Mouse (Mus musculus) embryonic facial prominence, embryonic 11.5 days (tissue): Measurements from ENCODE around the gene Nub1. TPM values are rescaled to one million over a fixed set of nuclear protein-coding genes. Genes with fewer than 3 reads are reported as not detected.

Experiments used
- ATAC-seq: fragments of 200-750 bp; cut with Nextera tagmentation; replicated peaks from 2 replicates; pipeline ENCODE4 v1.8.0; 2017; ENCODE audit warnings: low read depth; ENCODE audit not compliant: insufficient number of reproducible peaks, low FRiP score, low TSS enrichment
- DNase-seq: peaks from one replicate; pipeline ENCODE4 v3.0.0-alpha.2; 2015; ENCODE audit warnings: low spot score
- H3K27ac ChIP-seq: fragments of 300-500 bp; sonication (generic); replicated peaks from 2 replicates; pipeline ENCODE4 v1.5.1; 2014; ENCODE audit warnings: mild to moderate bottlenecking, low read depth, low read length, control low read depth
- H3K27me3 ChIP-seq: fragments of 300-500 bp; sonication (generic); 2 replicates; pipeline ENCODE4 v1.6.1; 2014; ENCODE audit warnings: mild to moderate bottlenecking, low read length, moderate library complexity, mixed read lengths; ENCODE audit not compliant: control insufficient read depth, insufficient read depth
- H3K36me3 ChIP-seq: fragments of 300-500 bp; sonication (generic); replicated peaks from 2 replicates; pipeline ENCODE4 v1.6.1; 2014; ENCODE audit warnings: low read depth, mild to moderate bottlenecking, low read length, moderate library complexity, mixed read lengths; ENCODE audit not compliant: control insufficient read depth, insufficient read depth
- H3K4me1 ChIP-seq: fragments of 300-500 bp; sonication (generic); 2 replicates; pipeline ENCODE4 v1.6.1; 2014; ENCODE audit warnings: low read length, mixed read lengths; ENCODE audit not compliant: control insufficient read depth, insufficient read depth
- H3K4me2 ChIP-seq: fragments of 300-500 bp; sonication (generic); 2 replicates; pipeline ENCODE4 v1.6.1; 2014; ENCODE audit warnings: low read depth, mild to moderate bottlenecking, control low read depth, low read length, moderate library complexity
- H3K4me3 ChIP-seq: fragments of 300-500 bp; sonication (generic); 2 replicates; pipeline ENCODE4 v1.5.1; 2014; ENCODE audit warnings: low read depth, low read length, control low read depth
- H3K9ac ChIP-seq: fragments of 300-500 bp; sonication (generic); replicated peaks from 2 replicates; pipeline ENCODE4 v1.6.1; 2014; ENCODE audit warnings: mild to moderate bottlenecking, control low read depth, low read length
- H3K9me3 ChIP-seq: fragments of 300-500 bp; sonication (generic); replicated peaks from 2 replicates; pipeline ENCODE4 v1.6.1; 2016; ENCODE audit warnings: mild to moderate bottlenecking, low read length, inconsistent platforms, mixed read lengths; ENCODE audit not compliant: control insufficient read depth
- WGBS: fragments of 180-500 bp; shearing (Covaris S2); extraction: QIAGEN DNeasy Blood & Tissue Kit; methylation state at CpG from one replicate; pipeline ENCODE4 v1.1.7; 2014; 5-methylcytosine and 5-hydroxymethylcytosine counted together
- polyA plus RNA-seq: library from polyadenylated mRNA; unstranded; fragments of >200 nt; fragmentation: Nextera tagmentation; extraction: Ambion mirVana; gene quantifications from 2 replicates; pipeline ENCODE4 v1.2.1, GENCODE M21; 2014

Nub1 gene
- polyA plus RNA-seq, 1 experiment from 2014 or later, result 38.6 TPM

DNA sequence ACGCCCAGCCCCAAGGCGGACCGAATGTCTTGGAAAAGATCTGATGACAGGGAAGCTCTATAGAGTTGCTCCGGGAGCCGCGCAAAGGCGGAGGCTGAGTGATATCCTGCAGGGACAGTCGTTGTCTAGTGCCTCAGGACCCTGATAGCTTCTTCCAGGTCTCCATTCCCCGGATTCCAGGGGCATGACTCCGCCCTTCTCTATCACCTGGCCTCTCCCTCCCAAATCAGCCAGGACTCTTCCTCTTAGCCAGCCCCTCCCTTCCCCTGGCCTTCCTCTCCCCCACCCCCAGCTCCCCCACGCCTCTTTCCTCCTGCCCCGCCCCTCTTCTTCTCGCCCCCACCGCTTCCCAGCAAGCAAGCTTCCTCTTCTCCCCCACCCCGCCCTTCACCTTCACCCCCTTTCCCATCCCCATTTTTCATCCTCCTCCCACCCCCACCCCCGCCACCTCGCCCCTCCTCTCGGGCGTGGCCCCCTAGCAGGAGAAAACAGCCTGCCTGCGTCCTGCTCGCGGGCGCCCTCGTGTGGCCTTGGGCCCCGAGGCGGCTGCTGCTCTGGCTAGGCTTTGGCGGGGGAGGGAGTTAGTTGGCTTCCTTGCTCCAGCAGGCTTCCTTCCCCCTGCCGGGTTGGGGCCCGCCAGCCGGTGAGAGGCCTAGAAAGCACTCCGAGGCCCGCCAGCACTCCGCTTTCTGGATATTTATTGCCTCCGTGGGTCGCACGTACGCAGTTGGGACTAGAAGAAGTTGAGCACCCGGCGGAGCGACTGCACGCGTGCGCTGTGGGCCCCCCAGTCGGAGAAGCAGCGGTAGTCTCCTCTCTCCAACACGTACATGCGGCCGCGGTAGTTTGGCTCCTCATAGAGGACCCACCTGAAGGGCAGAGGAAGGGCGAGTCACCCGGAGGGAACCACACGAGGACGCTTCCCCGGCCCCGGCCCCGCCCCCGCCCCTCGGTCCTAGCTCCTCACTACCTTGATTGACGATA is 65.3 kb downstream of the Nub1 start:
- H3K36me3 ChIP-seq, result no peaks in the 10 kb centered on the region
- H3K4me3 ChIP-seq, result peak overlapping the region; percentile 36
- no peaks in the 10 kb centered on the region for H3K9me3 ChIP-seq
- H3K27ac ChIP-seq, result peak overlapping the region; percentile 36
- peak overlapping the region; percentile 64 for H3K9ac ChIP-seq
- peak; percentile 32 for ATAC-seq
- peak; percentile 94 for DNase-seq
- under 1% methylated on average over 52 of the region's 59 CpGs for WGBS
- no peaks in the 10 kb centered on the region for H3K27me3 ChIP-seq
- peak overlapping the region; percentile 50 for H3K4me2 ChIP-seq
- H3K4me1 ChIP-seq, result peaks cover 10% of the 10 kb centered on the region

DNA sequence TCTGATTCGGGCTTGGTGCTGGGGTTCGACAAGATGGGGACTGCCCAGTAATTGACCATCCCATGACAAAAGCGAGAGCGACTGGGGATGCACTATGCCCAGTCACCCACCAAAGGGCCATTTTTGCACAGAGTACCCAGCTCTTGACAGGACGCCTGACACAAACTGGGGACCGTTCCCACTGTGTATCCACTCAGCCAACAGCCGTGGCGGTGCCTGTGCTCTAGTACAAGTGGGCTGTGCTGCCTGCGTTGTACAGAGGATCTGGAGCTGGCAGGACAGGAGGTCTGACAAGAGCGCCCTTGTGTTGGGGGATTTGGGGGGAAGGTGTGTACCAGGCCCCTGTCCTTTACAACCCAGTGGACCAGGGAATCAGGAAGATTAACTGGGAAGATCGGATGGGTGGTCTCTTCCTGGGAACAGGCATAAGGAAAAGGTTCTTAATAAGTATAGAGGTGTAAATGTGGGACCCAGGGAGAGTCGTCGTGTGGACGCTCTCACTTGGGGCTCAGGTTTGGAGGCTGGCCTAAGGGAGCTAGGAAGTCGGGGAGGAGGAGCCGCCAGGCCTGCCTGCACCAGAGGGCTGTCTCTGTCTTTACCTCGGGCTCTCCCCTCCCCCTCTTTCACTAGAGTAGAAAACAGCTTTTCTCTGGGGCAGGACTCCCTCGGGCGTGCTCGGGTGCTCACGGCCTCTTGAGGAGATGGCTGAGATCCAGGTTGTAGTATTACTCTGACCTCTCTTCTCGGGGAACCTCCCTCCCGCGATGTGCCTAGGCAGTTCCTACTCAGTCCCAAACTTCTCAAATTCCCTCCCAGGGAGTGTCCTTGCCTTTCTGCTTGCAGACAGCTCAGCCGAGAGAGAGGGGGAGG is 66.2 kb downstream of the Nub1 start:
- 2% methylated on average over 25 of the region's 25 CpGs for WGBS
- Histone ChIP-seq H3K4me3 (peak overlapping the region; percentile 36), H3K4me1 (peaks cover 10% of the 10 kb centered on the region), H3K27ac (peak overlapping the region; percentile 36), H3K4me2 (peak overlapping the region; percentile 50), H3K27me3 (no peaks in the 10 kb centered on the region), H3K9ac (peak overlapping the region; percentile 64), H3K9me3 (no peaks in the 10 kb centered on the region), H3K36me3 (no peaks in the 10 kb centered on the region)
- ATAC-seq (peak; percentile 60), DNase-seq (peak; percentile 71)

DNA sequence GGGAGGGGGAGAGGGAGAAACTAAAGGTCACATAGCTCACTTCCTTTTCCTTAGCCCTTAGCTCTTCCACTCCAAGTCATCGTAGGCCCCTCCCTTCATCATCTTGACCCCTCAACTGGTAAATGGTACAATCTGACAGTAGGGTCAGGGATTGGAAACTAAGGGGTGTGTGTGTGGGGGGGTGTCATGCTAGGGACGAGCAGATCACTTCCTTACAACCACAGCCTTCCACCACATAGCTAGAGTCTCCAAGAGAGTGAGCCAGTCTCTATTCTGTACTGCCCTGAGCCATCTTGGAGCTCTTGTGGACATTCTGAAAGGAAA is 66.8 kb downstream of the Nub1 start:
- no peaks in the 10 kb centered on the region for H3K27me3 ChIP-seq
- 3% methylated on average over 2 of the region's 2 CpGs for WGBS
- no peaks in the 10 kb centered on the region for H3K36me3 ChIP-seq
- H3K4me1 ChIP-seq, result peaks cover 10% of the 10 kb centered on the region
- peak overlapping the region; percentile 50; the same call in 1 of the 2 replicates for H3K4me2 ChIP-seq
- H3K4me3 ChIP-seq, result no peak overlapping the region
- no peak overlapping the region for H3K27ac ChIP-seq
- DNase-seq (no peak), ATAC-seq (no peak)
- H3K9me3 ChIP-seq, result no peaks in the 10 kb centered on the region
- H3K9ac ChIP-seq, result no peak overlapping the region

DNA sequence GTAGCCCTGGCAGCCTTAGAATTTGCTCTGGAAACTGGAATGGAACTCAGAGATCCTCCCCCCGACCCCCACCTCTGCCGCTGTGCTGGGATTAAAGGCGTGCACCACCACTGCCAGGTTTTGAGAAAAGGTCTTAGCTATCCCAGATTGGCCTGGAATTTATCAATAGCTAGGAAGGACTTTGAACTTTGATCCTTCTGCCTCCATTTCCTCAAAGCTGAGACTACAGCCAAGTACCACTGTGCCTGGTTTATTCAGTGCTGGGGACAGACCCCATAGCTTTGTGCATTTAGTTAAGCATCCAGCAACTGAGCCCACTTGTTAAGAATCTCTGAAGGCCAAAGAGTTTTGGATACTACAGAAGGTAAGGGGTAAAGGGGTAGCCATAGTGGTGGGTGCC is 71.6 kb downstream of the Nub1 start:
- ATAC-seq, result no peak
- Histone ChIP-seq H3K27me3 (peaks cover 2% of the 10 kb centered on the region; the same call in 1 of the 2 replicates), H3K36me3 (no peaks in the 10 kb centered on the region), H3K27ac (no peak overlapping the region), H3K9ac (no peak overlapping the region), H3K4me1 (peaks cover 6% of the 10 kb centered on the region), H3K4me3 (no peak overlapping the region), H3K4me2 (no peak overlapping the region), H3K9me3 (no peaks in the 10 kb centered on the region)
- 56% methylated on average over 3 of the region's 3 CpGs for WGBS
- DNase-seq, result no peak

DNA sequence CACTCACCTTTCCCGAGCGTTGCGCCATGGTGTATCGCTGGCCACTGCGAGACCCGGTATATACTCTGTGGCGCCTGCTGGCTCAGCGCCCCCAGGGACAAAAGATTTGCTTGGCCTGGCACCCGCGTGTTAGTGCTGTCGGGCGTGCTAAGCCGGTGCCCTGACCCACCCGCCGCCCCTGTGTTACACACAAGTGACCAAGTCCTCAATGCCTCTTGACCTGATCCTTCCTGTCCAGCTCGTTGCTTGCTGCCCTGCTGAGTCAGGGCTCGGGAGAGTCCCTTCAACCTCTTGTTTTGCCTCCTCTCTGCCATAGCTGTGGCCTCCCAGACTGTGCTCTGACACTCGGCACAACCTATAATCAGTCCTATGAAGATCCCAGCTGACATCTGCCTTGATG is 72.5 kb downstream of the Nub1 start, which contains the start of gene Crygn:
Gene Crygn, minus strand, starts transcription at position 193 of the 400 bp plus-strand sequence.
- 36% methylated on average over 18 of the region's 18 CpGs for WGBS
- Histone ChIP-seq H3K36me3 (no peaks in the 10 kb centered on the region), H3K9ac (no peak within 1 kb of the TSS), H3K9me3 (no peaks in the 10 kb centered on the region), H3K4me1 (no peaks in the 10 kb centered on the region), H3K27me3 (peaks cover 2% of the 10 kb centered on the region; the same call in 1 of the 2 replicates), H3K27ac (no peak within 1 kb of the TSS), H3K4me2 (no peak within 1 kb of the TSS), H3K4me3 (no peak within 1 kb of the TSS)
- DNase-seq, result no peak
- ATAC-seq, result no peak; the same call in 1 of the 2 replicates

Other genes starting within 250 kb of the Nub1 start
- 77.8 and 88.2 TPM in 2 replicates for gene Fastk, start 240.2 kb upstream of the Nub1 start, polyA plus RNA-seq
- 20.2 and 24.7 TPM in 2 replicates for gene Tmub1, start 237.7 kb upstream of the Nub1 start, polyA plus RNA-seq
- 40.0 and 45.1 TPM in 2 replicates for gene Agap3, start 233.4 kb upstream of the Nub1 start, polyA plus RNA-seq
- 0.07 and 0.13 TPM in 2 replicates for gene Gbx1, start 158.3 kb upstream of the Nub1 start, polyA plus RNA-seq
- 0.24 and 0.36 TPM in 2 replicates for gene Asb10, start 144.6 kb upstream of the Nub1 start, polyA plus RNA-seq
- not detected in 2 replicates for gene 4931409K22Rik, start 128.7 kb upstream of the Nub1 start, polyA plus RNA-seq
- gene Abcf2, start 108.1 kb upstream of the Nub1 start, polyA plus RNA-seq, result 148 and 159 TPM in 2 replicates
- gene Chpf2, start 98.8 kb upstream of the Nub1 start, polyA plus RNA-seq, result 6.4 and 7.1 TPM in 2 replicates
- gene Smarcd3, start 61.1 kb upstream of the Nub1 start, polyA plus RNA-seq, result 46.2 and 47.1 TPM in 2 replicates
- 53.8 and 57.5 TPM in 2 replicates for gene Wdr86, start 45.2 kb downstream of the Nub1 start, polyA plus RNA-seq
- 3.3 TPM in 1 of 2 replicates, not detected in the other for gene Crygn, start 72.5 kb downstream of the Nub1 start, polyA plus RNA-seq
- 224 and 244 TPM in 2 replicates for gene Rheb, start 157.1 kb downstream of the Nub1 start, polyA plus RNA-seq